Mouse (Mus musculus): ENCODE data around the gene 4921504E06Rik. TPM values are rescaled to one million over a fixed set of nuclear protein-coding genes. Genes with fewer than 3 reads are reported as not detected.

Gene 4921504E06Rik
- polyA plus RNA-seq, 1 experiment from 2014 or later, result not detected

GRCm38 (mm10) chr2:19444931-19445831 is 108.5 kb downstream of the 4921504E06Rik start, which contains the start of gene Ptf1a:
Gene Ptf1a (plus strand): TSS chr2:19445663.
- TF ChIP-seq CTCF (IDR thresholded peaks at IDR 0.05; ENCODE audit: low read depth), result no peak
- Histone ChIP-seq H3K27ac (ENCODE audit: low read depth) (no peak within 1 kb of the TSS), H3K9ac (no peak within 1 kb of the TSS), H3K36me3 (ENCODE audit: insufficient read depth) (no peaks in the 10 kb centered on the region), H3K4me3 (ENCODE audit: low read depth, low read length) (peak within 1 kb of the TSS; percentile 33), H3K27me3 (ENCODE audit: insufficient read depth, low read length) (peaks cover 91% of the 10 kb centered on the region), H3K4me1 (ENCODE audit: insufficient read depth) (0 out of 2 replicates have a peak, but pooled peaks cover 4% of the 10 kb centered on the region), H3K4me2 (peak within 1 kb of the TSS; percentile 55), H3K9me3 (ENCODE audit: low read depth, low read length) (no peaks in the 10 kb centered on the region)
- under 1% methylated on average over 53 of the region's 53 CpGs for WGBS
- peak; percentile 32; the same call in 1 of the 2 replicates for ATAC-seq (ENCODE audit: insufficient read depth)
- no peak for DNase-seq

- TF ChIP-seq CTCF (IDR thresholded peaks at IDR 0.05; ENCODE audit: low read depth), result no peak
- H3K4me1 ChIP-seq (ENCODE audit: insufficient read depth), result 0 out of 2 replicates have a peak, but pooled peaks cover 4% of the 10 kb centered on the region
- H3K27ac ChIP-seq (ENCODE audit: low read depth), result no peak overlapping the region
- DNase-seq (no peak), ATAC-seq (ENCODE audit: insufficient read depth) (no peak)
- no peak overlapping the region for H3K4me3 ChIP-seq (ENCODE audit: low read depth, low read length)
- no peak overlapping the region for H3K9ac ChIP-seq
- no peak overlapping the region for H3K4me2 ChIP-seq
- no peaks in the 10 kb centered on the region for H3K36me3 ChIP-seq (ENCODE audit: insufficient read depth)
- peaks cover 83% of the 10 kb centered on the region for H3K27me3 ChIP-seq (ENCODE audit: insufficient read depth, low read length)
- 5% methylated on average over 9 of the region's 9 CpGs for WGBS
- no peaks in the 10 kb centered on the region for H3K9me3 ChIP-seq (ENCODE audit: low read depth, low read length)
Measured at GRCm38 (mm10) chr2:19444346-19444745, 109.4 kb downstream of the 4921504E06Rik start.

- TF ChIP-seq CTCF (IDR thresholded peaks at IDR 0.05; ENCODE audit: low read depth), result no peak
- Histone ChIP-seq H3K4me1 (ENCODE audit: insufficient read depth) (no peaks in the 10 kb centered on the region), H3K9ac (no peak overlapping the region), H3K36me3 (ENCODE audit: insufficient read depth) (no peaks in the 10 kb centered on the region), H3K4me2 (no peak overlapping the region), H3K27ac (ENCODE audit: low read depth) (no peak overlapping the region), H3K9me3 (ENCODE audit: low read depth, low read length) (no peaks in the 10 kb centered on the region), H3K4me3 (ENCODE audit: low read depth, low read length) (no peak overlapping the region), H3K27me3 (ENCODE audit: insufficient read depth, low read length) (peaks cover 71% of the 10 kb centered on the region)
- ATAC-seq (ENCODE audit: insufficient read depth) (no peak), DNase-seq (no peak)
- 3% methylated on average over 41 of the region's 41 CpGs for WGBS
Measured at GRCm38 (mm10) chr2:19431614-19432323, 121.9 kb downstream of the 4921504E06Rik start.

GRCm38 (mm10) chr2:19431186-19431585 is 122.5 kb downstream of the 4921504E06Rik start:
- Histone ChIP-seq H3K36me3 (ENCODE audit: insufficient read depth) (no peaks in the 10 kb centered on the region), H3K4me3 (ENCODE audit: low read depth, low read length) (no peak overlapping the region; the same call in 1 of the 2 replicates), H3K27me3 (ENCODE audit: insufficient read depth, low read length) (peaks cover 72% of the 10 kb centered on the region), H3K4me1 (ENCODE audit: insufficient read depth) (no peaks in the 10 kb centered on the region), H3K9ac (no peak overlapping the region), H3K9me3 (ENCODE audit: low read depth, low read length) (no peaks in the 10 kb centered on the region), H3K4me2 (no peak overlapping the region), H3K27ac (ENCODE audit: low read depth) (no peak overlapping the region)
- peak; percentile 51 for TF ChIP-seq CTCF (IDR thresholded peaks at IDR 0.05; ENCODE audit: low read depth)
- WGBS, result 0% methylated on average over 18 of the region's 18 CpGs
- DNase-seq, result peak; percentile 44
- no peak for ATAC-seq (ENCODE audit: insufficient read depth)

GRCm38 (mm10) chr2:19430746-19431145 is 123.0 kb downstream of the 4921504E06Rik start:
- 1% methylated on average over 33 of the region's 33 CpGs for WGBS
- Histone ChIP-seq H3K4me3 (ENCODE audit: low read depth, low read length) (no peak overlapping the region; the same call in 1 of the 2 replicates), H3K27me3 (ENCODE audit: insufficient read depth, low read length) (peaks cover 71% of the 10 kb centered on the region), H3K4me2 (peak overlapping the region; percentile 36; the same call in 1 of the 2 replicates), H3K9me3 (ENCODE audit: low read depth, low read length) (no peaks in the 10 kb centered on the region), H3K9ac (no peak overlapping the region), H3K4me1 (ENCODE audit: insufficient read depth) (no peaks in the 10 kb centered on the region), H3K27ac (ENCODE audit: low read depth) (no peak overlapping the region), H3K36me3 (ENCODE audit: insufficient read depth) (no peaks in the 10 kb centered on the region)
- DNase-seq (peak; percentile 25), ATAC-seq (ENCODE audit: insufficient read depth) (no peak)
- TF ChIP-seq CTCF (IDR thresholded peaks at IDR 0.05; ENCODE audit: low read depth), result no peak

GRCm38 (mm10) chr2:19429691-19430690 is 123.7 kb downstream of the 4921504E06Rik start:
- WGBS, result 6% methylated on average over 31 of the region's 31 CpGs
- Histone ChIP-seq H3K27ac (ENCODE audit: low read depth) (no peak overlapping the region), H3K4me3 (ENCODE audit: low read depth, low read length) (no peak overlapping the region), H3K27me3 (ENCODE audit: insufficient read depth, low read length) (peaks cover 66% of the 10 kb centered on the region), H3K4me1 (ENCODE audit: insufficient read depth) (no peaks in the 10 kb centered on the region), H3K4me2 (no peak overlapping the region), H3K9ac (no peak overlapping the region), H3K9me3 (ENCODE audit: low read depth, low read length) (no peaks in the 10 kb centered on the region), H3K36me3 (ENCODE audit: insufficient read depth) (no peaks in the 10 kb centered on the region)
- DNase-seq, result no peak
- no peak for TF ChIP-seq CTCF (IDR thresholded peaks at IDR 0.05; ENCODE audit: low read depth)
- ATAC-seq (ENCODE audit: insufficient read depth), result no peak

All from lung, embryonic 14.5 days (tissue).